Mouse (Mus musculus) fibroblast of lung, adult 2 months (primary cell): ENCODE results near the gene Gm14851.
"Not testable (repeated sequence)": the region's sequence is repeated elsewhere in the genome, so short reads cannot be mapped to it uniquely, and the experiment has no call there.

Experiments used
- DNase-seq: peaks from one replicate; pipeline ENCODE4 v3.0.0-alpha.2; 2011; ENCODE audit warnings: low read depth

Gene Gm14851

DNA sequence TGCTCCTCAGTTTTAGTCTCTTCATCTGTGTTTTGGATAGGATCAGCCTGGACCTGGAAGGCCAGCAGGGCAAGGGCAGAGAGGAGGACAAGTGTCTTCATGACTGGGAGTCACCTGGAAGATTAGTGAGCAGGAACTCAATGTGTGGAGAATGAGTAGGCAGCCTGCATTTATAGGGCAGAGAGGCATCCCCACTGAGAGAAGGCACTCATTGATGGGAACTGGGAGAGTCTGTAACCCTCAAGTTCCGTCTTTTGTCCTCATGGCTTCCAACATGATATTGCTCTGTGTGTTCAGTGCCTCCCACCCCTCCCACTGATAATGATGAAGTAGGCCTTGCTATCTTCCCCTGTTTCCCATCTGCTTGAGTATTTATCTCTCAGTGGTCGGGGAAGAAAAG lies at the start of gene Gm14851:
TSS of gene Gm14851 (minus strand) at position 101 of the 400 bp plus-strand sequence.
- DNase-seq = not testable (repeated sequence)

DNA sequence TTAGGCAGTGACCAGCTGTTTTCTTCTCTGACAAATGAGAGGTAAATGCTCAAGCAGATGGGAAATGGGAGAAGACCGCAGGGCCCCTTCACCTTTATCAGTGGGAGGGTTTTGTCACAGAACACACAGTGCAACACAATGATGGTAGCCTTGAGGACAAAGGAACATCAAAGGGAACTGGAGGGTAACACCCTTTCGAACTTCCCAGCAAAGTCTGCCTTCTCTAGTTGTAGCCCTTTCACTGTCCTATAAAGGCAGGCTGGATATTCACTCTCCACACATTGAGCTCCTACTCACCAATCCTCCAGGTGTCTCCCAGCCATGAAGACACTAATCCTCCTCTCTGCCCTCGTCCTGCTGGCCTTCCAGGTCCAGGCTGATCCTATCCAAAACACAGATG lies 38.5 kb upstream of the Gm14851 start, which contains the start of gene Defa30:
TSS of gene Defa30 (plus strand) at position 301 of the 400 bp plus-strand sequence.
- DNase-seq = not testable (repeated sequence)

GRCm38 (mm10) chr8:21093106-21093505 lies 2.7 kb downstream of the Gm14851 start:
- DNase-seq = no peak

DNA sequence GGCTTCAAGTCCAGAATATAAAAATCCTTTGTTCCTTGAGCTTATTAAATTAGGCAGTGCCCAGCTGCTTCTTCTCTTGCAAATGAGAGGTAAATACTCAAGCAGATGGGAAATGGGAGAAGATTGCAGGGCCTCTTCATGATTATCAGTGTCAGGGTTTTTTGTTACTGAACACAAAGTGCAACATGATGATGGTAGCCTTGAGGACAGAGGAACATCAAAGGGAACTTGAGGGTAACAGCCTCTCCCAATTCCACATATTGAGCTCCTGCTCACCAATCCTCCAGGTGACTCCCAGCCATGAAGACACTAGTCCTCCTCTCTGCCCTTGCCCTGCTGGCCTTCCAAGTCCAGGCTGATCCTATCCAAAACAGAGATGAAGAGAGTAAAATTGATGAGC lies 11.7 kb downstream of the Gm14851 start, which contains the start of gene Defa25:
TSS of gene Defa25 (plus strand) at position 301 of the 400 bp plus-strand sequence.
- DNase-seq = not testable (repeated sequence)

DNA sequence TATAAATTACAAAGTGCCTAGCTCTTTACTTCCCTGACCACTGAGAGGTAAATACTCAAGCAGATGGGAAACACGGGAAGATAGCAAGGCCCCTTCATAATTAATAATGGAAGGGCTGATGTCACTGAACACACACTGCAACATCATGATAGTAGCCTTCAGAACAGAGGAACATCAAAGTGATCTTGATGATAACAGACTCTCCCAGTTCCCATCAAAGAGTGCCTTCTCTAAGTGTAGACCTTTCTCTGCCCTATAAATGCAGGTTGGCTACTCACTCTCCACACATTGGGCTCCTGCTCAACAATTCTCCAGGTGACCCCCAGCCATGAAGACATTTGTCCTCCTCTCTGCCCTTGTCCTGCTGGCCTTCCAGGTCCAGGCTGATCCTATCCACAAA lies 31.1 kb downstream of the Gm14851 start, which contains the start of gene Defa35:
TSS of gene Defa35 (plus strand) at position 301 of the 400 bp plus-strand sequence.
- not testable (repeated sequence) for DNase-seq

GRCm38 (mm10) chr8:21054747-21055146 lies 41.1 kb downstream of the Gm14851 start, which contains the start of gene Defa23:
TSS of gene Defa23 (plus strand) at chr8:21055047.
- DNase-seq = not testable (repeated sequence)
